Mouse (Mus musculus) spleen, adult 12 weeks (tissue): Measurements from ENCODE around the gene Mcub.

Experiments
- DNase-seq: peaks from one replicate; pipeline ENCODE4 v3.0.0; 2022; ENCODE audit warnings: low spot score

Mcub gene

GRCm38 (mm10) chr3:129969432-129970395 lies at the start of gene Mcub:
Gene Mcub (minus strand): TSS chr3:129970206.
- peak; percentile 31 for DNase-seq

DNA sequence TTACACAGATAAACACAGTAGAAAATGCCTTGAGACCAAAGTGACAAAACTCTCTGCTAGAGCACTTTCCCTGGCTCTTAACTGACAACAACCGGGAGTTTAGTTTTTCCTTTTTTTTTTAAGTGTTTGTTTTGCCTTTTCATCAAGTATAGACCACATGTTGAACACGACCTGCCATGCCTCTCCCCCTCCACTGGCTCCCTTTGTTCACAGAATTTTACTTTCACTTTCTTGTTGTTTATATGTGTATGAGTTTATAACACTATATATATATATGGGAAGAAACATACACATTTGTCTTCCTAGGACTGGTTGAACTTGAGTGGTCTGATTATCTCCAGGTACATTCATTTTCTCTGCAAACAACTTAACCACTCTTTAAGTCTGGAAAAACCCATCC lies 42.9 kb upstream of the Mcub start:
- DNase-seq: no peak

GRCm38 (mm10) chr3:130011236-130011635 lies 41.2 kb upstream of the Mcub start:
- DNase-seq: no peak

- no peak for DNase-seq
These were observed 36.1 kb upstream of the Mcub start for GRCm38 (mm10) chr3:130006141-130006540.

DNA sequence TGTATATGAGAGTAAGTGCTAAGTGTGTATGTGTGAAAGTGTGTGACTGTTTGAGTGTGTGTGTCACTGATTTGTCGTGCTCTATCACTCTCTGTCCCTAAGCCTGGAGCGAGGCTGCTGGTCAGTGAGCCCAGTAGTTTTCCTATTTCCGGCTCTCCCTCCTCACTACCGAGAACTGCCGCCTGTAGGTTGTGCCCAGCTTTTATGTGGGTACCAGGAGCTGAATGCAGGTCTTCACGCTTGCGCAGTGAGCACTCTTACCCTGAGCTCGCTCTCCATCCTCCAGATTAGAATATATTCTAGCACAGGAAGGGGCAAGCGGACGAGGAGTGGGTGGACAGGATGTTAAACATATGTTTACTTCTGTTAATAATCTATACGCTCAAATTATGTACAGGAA lies 30.9 kb upstream of the Mcub start:
- DNase-seq: no peak

DNA sequence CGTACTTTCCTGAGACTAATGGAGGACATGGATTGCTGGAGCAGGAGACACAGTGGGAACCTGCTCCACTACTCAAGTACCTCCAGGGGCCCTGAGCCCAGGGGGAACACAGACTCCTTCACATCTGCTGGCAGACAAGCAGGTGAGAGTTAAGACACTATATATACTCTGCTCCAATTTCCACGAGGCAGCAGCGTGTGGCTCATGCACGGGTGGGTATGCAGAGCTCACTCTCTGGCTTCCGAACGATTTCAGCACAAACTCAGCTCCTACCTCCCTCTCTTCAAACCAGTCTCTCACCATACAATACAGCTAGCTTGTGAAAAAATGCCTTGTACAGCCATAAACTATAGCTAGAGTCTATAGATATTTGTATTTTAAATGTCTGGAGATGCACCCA lies 28.5 kb upstream of the Mcub start:
- DNase-seq: no peak

DNA sequence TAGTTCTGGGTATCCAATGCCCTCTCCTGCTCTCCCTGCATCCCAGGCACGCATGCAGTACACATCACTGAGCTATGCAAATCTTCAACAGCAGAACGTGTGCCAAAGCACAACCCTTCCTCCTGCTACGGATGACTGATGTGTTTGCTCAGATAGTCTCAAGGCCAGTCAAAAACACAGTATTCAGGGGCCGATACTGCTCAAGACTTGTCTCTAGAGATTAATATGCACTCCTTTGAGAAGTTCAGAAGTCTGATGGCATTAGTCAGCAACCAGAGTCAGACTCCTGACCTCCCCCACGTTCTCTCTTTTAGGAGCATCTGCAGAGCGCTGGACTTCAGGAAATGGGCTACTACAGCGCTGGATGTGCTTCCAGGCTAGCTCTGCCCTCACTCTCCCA lies 28.0 kb upstream of the Mcub start:
- DNase-seq: no peak

- no peak for DNase-seq
These were observed 27.3 kb upstream of the Mcub start for GRCm38 (mm10) chr3:129997324-129997723.

DNA sequence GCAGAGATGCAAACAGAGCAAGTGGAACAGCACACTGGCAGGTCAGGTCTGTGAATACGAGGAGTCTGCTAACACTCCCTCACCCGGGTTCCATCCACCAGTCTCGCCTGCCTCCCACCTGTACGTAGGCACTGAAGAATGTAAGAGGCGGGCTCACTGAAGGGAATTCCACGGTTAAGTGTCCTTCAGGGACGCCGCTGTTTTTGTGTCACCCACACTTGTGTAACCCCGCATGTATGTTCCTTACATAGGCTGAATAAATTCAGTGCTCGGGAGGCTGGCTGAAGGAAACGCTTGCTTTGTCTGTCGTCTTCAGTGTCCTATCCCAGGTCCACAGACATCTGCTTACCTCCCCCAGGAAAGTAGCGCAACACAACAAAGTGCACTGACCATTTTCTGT lies 17.3 kb upstream of the Mcub start:
- DNase-seq: no peak

GRCm38 (mm10) chr3:129985335-129985734 lies 15.3 kb upstream of the Mcub start:
- no peak for DNase-seq

- no peak for DNase-seq
These were observed 14.8 kb upstream of the Mcub start for GRCm38 (mm10) chr3:129984797-129985196.

DNA sequence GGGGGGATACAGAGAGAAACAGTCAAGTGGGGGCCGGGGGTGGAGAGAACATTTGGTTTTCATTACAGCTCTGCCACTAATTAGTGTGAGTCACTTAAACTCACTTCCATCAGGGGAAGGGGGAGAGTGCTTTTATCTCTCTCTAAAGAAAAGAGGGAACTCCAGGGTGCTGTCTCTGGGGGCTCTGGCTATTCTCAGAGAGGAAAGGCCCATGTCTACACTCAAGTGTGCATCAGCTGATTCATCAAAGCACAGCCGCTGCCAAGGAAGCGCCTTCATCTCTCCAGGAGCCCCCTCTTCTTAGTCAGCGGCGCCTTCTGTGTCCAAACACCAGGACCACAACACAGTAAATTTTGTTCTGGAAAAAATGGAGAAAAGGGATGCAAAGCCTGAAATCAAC lies 12.3 kb upstream of the Mcub start:
- no peak for DNase-seq

- DNase-seq: no peak
These were observed 11.8 kb upstream of the Mcub start for GRCm38 (mm10) chr3:129981756-129982155.

DNA sequence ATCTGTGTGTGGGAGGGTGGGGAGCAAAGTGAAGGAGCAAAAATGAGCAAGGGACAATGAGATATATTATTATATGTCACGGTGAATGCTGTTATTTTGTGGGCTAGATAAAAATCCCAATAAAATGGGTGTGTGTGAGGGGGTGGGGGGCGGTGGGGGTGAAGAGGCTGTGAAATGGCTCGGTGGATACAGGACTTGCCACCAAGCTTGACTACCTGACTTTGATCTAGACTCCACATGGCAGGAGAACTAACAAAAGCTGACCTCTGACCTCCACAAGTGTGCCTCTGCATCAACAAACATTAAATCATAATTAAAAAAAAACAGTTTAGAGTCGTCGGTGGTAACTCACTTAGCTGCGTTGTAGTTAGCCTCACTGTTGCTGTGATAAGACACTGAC lies 9.5 kb upstream of the Mcub start:
- no peak for DNase-seq

GRCm38 (mm10) chr3:129978716-129979115 lies 8.7 kb upstream of the Mcub start:
- no peak for DNase-seq

- DNase-seq: no peak
These were observed 6.3 kb upstream of the Mcub start for GRCm38 (mm10) chr3:129976317-129976716.

DNA sequence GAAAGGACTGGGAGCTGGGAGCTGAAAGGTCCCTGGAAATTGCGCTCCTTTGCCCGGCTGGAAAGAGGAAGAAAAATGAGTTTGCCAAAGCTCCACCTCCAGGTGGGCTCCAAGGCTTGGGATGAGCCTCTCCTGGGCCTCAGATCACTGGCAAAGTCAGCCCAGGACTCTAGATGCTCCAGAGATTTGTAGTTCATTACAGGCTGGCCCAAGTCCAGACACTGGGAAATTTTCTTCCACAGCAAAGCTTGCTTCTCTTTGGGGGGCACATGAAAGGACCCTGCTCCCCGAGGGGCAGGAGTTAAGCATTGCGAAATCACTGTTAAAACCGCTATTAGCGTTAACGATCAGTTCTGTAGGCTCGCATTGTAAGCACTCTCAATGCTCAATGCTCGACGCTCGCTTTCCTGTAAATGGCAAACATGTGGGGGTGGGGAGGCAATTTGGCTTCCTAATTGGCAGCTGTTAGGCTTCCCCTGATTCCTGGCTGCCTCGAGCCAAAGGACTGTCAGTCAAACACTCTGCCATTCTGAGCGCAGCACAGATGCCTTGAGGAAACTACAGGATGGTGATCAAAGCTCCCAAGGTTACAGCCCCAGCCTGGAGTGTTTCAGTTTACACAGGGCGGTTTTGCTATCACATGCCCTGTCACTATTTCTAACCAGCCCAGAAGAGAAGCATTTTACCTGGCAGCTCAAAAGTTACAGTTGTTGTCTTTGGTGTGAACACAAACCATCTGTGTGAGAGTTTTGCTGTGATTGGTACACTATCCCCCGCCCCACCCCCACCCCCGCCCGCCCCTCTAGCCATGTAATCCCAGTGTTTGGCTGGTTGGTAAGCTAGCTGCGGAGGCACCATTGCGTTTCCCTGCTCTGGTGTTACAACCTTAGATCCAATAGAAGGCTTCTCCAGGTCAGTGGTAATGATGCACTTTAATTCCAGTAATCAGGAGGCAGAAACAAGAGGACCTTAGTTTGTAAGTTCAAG lies 816 bp upstream of the Mcub start:
- no peak for DNase-seq

GRCm38 (mm10) chr3:129969031-129969430 lies 975 bp downstream of the Mcub start:
- no peak for DNase-seq

- no peak for DNase-seq
These were observed 2.1 kb downstream of the Mcub start for GRCm38 (mm10) chr3:129967874-129968273.

GRCm38 (mm10) chr3:129964681-129965080 lies 5.3 kb downstream of the Mcub start:
- DNase-seq: no peak

DNA sequence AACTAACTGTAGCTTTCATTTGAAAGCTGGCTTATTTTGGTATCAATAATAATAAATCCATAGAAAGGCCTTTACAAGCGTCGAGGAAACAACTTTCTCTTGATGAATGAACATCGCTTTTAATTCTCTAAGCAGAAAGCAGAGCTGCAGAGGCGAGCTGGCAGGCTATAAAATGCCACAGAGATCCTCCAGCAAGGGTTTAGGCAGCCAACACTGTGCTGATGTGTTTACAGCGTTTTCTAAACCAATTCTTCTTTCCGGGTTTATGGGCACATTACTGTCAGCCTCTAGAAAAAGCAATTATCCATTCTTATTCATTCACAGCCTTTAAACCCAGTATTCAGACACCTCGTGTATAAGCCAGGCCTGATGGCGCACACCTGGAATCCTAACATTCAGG lies 7.5 kb downstream of the Mcub start:
- DNase-seq: no peak

DNA sequence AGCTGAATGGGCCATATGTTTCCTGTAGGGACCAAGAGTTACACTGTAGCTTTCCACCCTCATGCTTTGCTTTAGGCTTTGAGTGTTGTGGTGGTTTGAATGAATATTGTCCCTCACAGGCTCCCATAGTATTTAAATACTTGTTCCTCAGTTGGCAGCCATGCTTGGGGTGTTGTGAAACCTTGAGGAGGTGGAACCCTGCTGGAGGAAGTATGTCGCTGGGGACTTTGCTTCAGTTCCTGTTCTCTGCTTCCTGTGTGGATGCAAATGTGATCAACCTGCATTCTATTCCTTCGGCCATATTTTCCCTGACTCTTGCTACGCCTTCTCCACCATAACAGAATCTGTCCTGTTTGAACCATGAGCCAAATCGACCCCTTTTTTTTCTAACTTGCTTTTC lies 16.7 kb downstream of the Mcub start:
- DNase-seq: no peak
